8 mouse cellular contexts compared by ENCODE assay signal in the genomic region with DNA sequence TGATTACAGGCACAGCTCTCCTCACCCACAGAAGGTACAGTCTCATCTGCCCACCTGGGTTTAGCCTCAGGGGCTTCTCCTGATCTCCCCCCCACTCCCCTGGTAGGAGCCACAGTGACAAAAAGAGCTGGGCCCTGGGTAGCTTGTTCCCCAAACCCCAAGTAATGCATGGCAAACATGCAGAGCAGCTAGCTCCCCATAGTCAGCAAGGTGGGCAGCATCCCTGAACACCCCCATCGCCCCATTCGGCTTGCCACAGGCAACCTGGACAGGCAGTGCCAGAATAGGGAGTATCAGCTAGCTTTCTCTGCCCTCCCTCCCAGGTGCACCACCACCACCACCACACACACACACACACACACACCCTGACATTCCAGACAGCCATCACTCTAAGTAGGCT. TPM values are rescaled to one million over a fixed set of nuclear protein-coding genes. Genes with fewer than 3 reads are reported as not detected.
DNase-seq lines count a peak whose midpoint lies in the region; ATAC-seq and TF ChIP-seq lines count a peak whose summit lies in the region.

No protein-coding gene starts in this region.

- H3K27ac ChIP-seq in heart, embryonic 11.5 days (ENCODE audit: low read depth, low read length), result peak overlapping the region; percentile 68
- peak overlapping the region; percentile 71 for H3K27ac ChIP-seq in lung, postnatal 0 days (ENCODE audit: low read length)
- no peak overlapping the region for H3K27ac ChIP-seq in hindbrain, embryonic 13.5 days
- no peak overlapping the region for H3K27ac ChIP-seq in neural tube, embryonic 13.5 days (replicated peaks)

- H3K27me3 ChIP-seq in heart, embryonic 11.5 days (ENCODE audit: control insufficient read depth, insufficient read depth, low read length), result peaks cover 6% of the 10 kb centered on the region; the same call in 1 of the 2 replicates
- no peaks in the 10 kb centered on the region for H3K27me3 ChIP-seq in lung, postnatal 0 days (replicated peaks; ENCODE audit: insufficient read depth, low read length)
- H3K27me3 ChIP-seq in hindbrain, embryonic 13.5 days, result peaks cover 63% of the 10 kb centered on the region
- H3K27me3 ChIP-seq in neural tube, embryonic 13.5 days, result peaks cover 47% of the 10 kb centered on the region

- TF ChIP-seq EP300 in lung, postnatal 0 days (IDR thresholded peaks at IDR 0.05), result no peak

- no peak for DNase-seq in heart, postnatal 10 days
- no peak for DNase-seq in lung, postnatal 0 days (ENCODE audit: low spot score)
- DNase-seq in lung, adult 18-20 months, result no peak
- DNase-seq in right cerebral cortex, postnatal 14 days, result no peak
- no peak for DNase-seq in T-cell, adult 2 months (ENCODE audit: low spot score)

- TF ChIP-seq CTCF in lung, postnatal 0 days (IDR thresholded peaks at IDR 0.05), result no peak

- H3K4me2 ChIP-seq in heart, embryonic 11.5 days, result peak overlapping the region; percentile 98
- peak overlapping the region; percentile 67 for H3K4me2 ChIP-seq in lung, postnatal 0 days (replicated peaks; ENCODE audit: low read depth, low read length)
- peak overlapping the region; percentile 92; the same call in 1 of the 2 replicates for H3K4me2 ChIP-seq in hindbrain, embryonic 13.5 days
- 0 out of 2 replicates have a peak overlapping the region, but pooled peaks have one; percentile 92 for H3K4me2 ChIP-seq in neural tube, embryonic 13.5 days

- WGBS in heart, embryonic 11.5 days (ENCODE audit: insufficient replicate concordance), result 85% methylated on average over 2 of the region's 2 CpGs
- WGBS in lung, postnatal 0 days, result 85% methylated on average over 2 of the region's 2 CpGs
- WGBS in hindbrain, embryonic 13.5 days, result 92% methylated on average over 2 of the region's 2 CpGs
- WGBS in neural tube, embryonic 13.5 days, result 91% methylated on average over 2 of the region's 2 CpGs

- intact Hi-C loops in heart, postnatal 10 days (cut with DNase I), result no loop called here

- peaks cover under 1% of the 10 kb centered on the region; the same call in 1 of the 2 replicates for H3K36me3 ChIP-seq in heart, embryonic 11.5 days (ENCODE audit: control insufficient read depth, insufficient read depth, low read length)
- peaks cover 5% of the 10 kb centered on the region for H3K36me3 ChIP-seq in lung, postnatal 0 days (ENCODE audit: insufficient read depth, low read length)
- H3K36me3 ChIP-seq in hindbrain, embryonic 13.5 days, result no peaks in the 10 kb centered on the region
- no peaks in the 10 kb centered on the region for H3K36me3 ChIP-seq in neural tube, embryonic 13.5 days

- H3K9ac ChIP-seq in heart, embryonic 11.5 days (ENCODE audit: low read depth, low read length), result no peak overlapping the region
- H3K9ac ChIP-seq in lung, postnatal 0 days (replicated peaks; ENCODE audit: low read depth), result no peak overlapping the region
- no peak overlapping the region for H3K9ac ChIP-seq in hindbrain, embryonic 13.5 days
- H3K9ac ChIP-seq in neural tube, embryonic 13.5 days, result peak overlapping the region; percentile 3; the same call in 1 of the 2 replicates

- peak overlapping the region; percentile 75; the same call in 1 of the 2 replicates for H3K4me3 ChIP-seq in heart, embryonic 11.5 days (ENCODE audit: low read depth, low read length)
- 0 out of 2 replicates have a peak overlapping the region, but pooled peaks have one; percentile 86 for H3K4me3 ChIP-seq in lung, postnatal 0 days (ENCODE audit: low read depth, low read length)
- H3K4me3 ChIP-seq in hindbrain, embryonic 13.5 days, result no peak overlapping the region
- H3K4me3 ChIP-seq in neural tube, embryonic 13.5 days, result no peak overlapping the region

- no peak for ATAC-seq in heart, embryonic 11.5 days (replicated peaks; ENCODE audit: insufficient number of reproducible peaks, low FRiP score, low TSS enrichment)
- no peak for ATAC-seq in lung, postnatal 0 days
- no peak for ATAC-seq in hindbrain, embryonic 13.5 days (ENCODE audit: low FRiP score)
- no peak for ATAC-seq in neural tube, embryonic 13.5 days (ENCODE audit: low read depth)

- no peaks in the 10 kb centered on the region for H3K9me3 ChIP-seq in heart, embryonic 11.5 days (replicated peaks; ENCODE audit: control insufficient read depth, low read length)
- no peaks in the 10 kb centered on the region for H3K9me3 ChIP-seq in lung, postnatal 0 days (ENCODE audit: low read length)
- H3K9me3 ChIP-seq in hindbrain, embryonic 13.5 days, result no peaks in the 10 kb centered on the region
- H3K9me3 ChIP-seq in neural tube, embryonic 13.5 days, result no peaks in the 10 kb centered on the region

- peaks cover 52% of the 10 kb centered on the region for H3K4me1 ChIP-seq in heart, embryonic 11.5 days (ENCODE audit: control insufficient read depth, insufficient read depth, low read length)
- H3K4me1 ChIP-seq in lung, postnatal 0 days (ENCODE audit: insufficient read depth, low read depth, low read length), result peaks cover 36% of the 10 kb centered on the region
- H3K4me1 ChIP-seq in hindbrain, embryonic 13.5 days (replicated peaks), result peaks cover 71% of the 10 kb centered on the region
- peaks cover 71% of the 10 kb centered on the region for H3K4me1 ChIP-seq in neural tube, embryonic 13.5 days (replicated peaks)

RNA-seq across cellular contexts. Expression of a gene that starts 4.3 kb away (rescaled TPM):
- polyA plus RNA-seq in heart, embryonic 11.5 days (2014; fragmentation: Nextera tagmentation; extraction: Ambion mirVana), result 16.8 and 17.2 TPM in 2 replicates
- 10 to 100 TPM; 38.2 to 38.7 TPM for total RNA-seq in heart, postnatal 10 days (2021)
- 24.4 and 26.2 TPM in 2 replicates for polyA plus RNA-seq in lung, postnatal 0 days (2015; fragmentation: Nextera tagmentation; extraction: Ambion mirVana)
- polyA plus RNA-seq in hindbrain, embryonic 13.5 days (2015; fragmentation: Nextera tagmentation; extraction: Ambion mirVana), result 6.4 and 6.5 TPM in 2 replicates
- 6.9 and 7.7 TPM in 2 replicates for polyA plus RNA-seq in neural tube, embryonic 13.5 days (2015; fragmentation: Nextera tagmentation; extraction: Ambion mirVana)

RNA-seq across cellular contexts. Expression of a gene that starts 15.6 kb away (rescaled TPM):
- polyA plus RNA-seq in heart, embryonic 11.5 days (2014; fragmentation: Nextera tagmentation; extraction: Ambion mirVana), result 10.6 and 11.8 TPM in 2 replicates
- 10 to 100 TPM; 13.3 to 15.2 TPM for total RNA-seq in heart, postnatal 10 days (2021)
- 22.7 and 23.4 TPM in 2 replicates for polyA plus RNA-seq in lung, postnatal 0 days (2015; fragmentation: Nextera tagmentation; extraction: Ambion mirVana)
- polyA plus RNA-seq in hindbrain, embryonic 13.5 days (2015; fragmentation: Nextera tagmentation; extraction: Ambion mirVana), result 45.5 and 47.4 TPM in 2 replicates
- 41.1 and 41.5 TPM in 2 replicates for polyA plus RNA-seq in neural tube, embryonic 13.5 days (2015; fragmentation: Nextera tagmentation; extraction: Ambion mirVana)

Comparison
In these comparisons a context has a peak if more than half of its experiments do, and no peak if none do; other contexts are left out.
1. H3K27ac ChIP-seq: peak in heart, embryonic 11.5 days (single experiment) and lung, postnatal 0 days (single experiment); none in hindbrain, embryonic 13.5 days (single experiment) and neural tube, embryonic 13.5 days (single experiment).
2. H3K4me3 ChIP-seq: peak in heart, embryonic 11.5 days (single experiment) and lung, postnatal 0 days (single experiment); none in hindbrain, embryonic 13.5 days (single experiment) and neural tube, embryonic 13.5 days (single experiment).
3. Peak in every context shown above with its lines, with median percentiles within 50 percentile points of each other: H3K4me2 ChIP-seq.